Mouse (Mus musculus): ENCODE data around the gene Atg16l1. TPM values are rescaled to one million over a fixed set of nuclear protein-coding genes. Genes with fewer than 3 reads are reported as not detected.

The Atg16l1 gene
- 10 to 100 TPM; 59.9 to 64.5 TPM for total RNA-seq (2021)
- long read RNA-seq, transcript Atg16l1-203 (19 exons, 3,102 nt) = major isoform, 33 of 58 reads
- long read RNA-seq, transcript Atg16l1-201 (18 exons, 3,130 nt) = minor isoform, 7 of 58 reads
- long read RNA-seq, partial matches to known transcripts = 6 of 58 reads
- long read RNA-seq, other reads (novel, unspliced or antisense) = 8 of 58 reads

- DNase-seq (ENCODE audit: low spot score in 2 of 2) = peak; percentile 92 to 95
Measured at GRCm38 (mm10) chr1:87755641-87756470, at the start of gene Atg16l1. TSS of gene Atg16l1 (plus strand) at chr1:87755870.

DNA sequence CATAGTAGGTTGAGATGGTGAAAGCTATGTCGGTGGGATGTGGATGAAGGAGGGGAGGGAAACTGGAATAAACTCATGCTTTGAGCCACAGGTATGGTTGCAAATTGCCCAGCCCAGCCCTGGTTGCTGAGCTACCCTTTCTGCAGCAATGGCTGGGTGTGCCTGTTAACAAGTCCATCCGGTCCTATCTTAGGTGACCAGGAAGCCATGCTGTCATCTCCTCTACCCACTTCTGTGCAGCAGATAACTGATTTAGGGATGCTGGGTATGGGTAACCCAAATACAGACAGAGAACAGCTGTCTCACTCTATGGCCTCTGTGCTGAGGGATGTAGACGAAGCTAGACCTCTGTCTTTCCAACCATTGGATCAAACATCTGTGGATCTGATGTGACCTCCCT, 49.3 kb upstream of the Atg16l1 start:
- no peak for DNase-seq (ENCODE audit: low spot score in 2 of 2)

DNA sequence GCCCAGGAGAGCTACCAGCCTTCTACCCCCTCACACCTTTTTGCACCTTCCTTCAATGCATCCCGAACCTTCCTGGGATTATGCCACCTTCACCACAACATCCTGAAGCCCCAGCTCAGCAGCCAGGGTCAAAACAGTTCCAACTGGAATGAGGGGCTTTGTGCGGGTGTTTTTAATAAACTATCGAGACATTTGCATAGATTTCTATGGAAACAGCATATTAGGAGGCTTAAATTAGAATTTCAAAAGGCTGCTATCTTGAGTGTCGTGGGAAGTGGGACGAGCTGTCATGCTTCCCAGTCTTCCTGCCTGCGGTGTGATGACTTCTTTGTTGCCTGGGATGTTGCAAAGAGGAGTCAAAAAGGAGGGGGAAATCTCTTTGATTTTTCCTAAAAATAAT, 46.6 kb upstream of the Atg16l1 start:
- DNase-seq (ENCODE audit: low spot score in 2 of 2) = no peak

GRCm38 (mm10) chr1:87709661-87710270, 45.9 kb upstream of the Atg16l1 start:
- no peak for DNase-seq (ENCODE audit: low spot score in 2 of 2)

DNA sequence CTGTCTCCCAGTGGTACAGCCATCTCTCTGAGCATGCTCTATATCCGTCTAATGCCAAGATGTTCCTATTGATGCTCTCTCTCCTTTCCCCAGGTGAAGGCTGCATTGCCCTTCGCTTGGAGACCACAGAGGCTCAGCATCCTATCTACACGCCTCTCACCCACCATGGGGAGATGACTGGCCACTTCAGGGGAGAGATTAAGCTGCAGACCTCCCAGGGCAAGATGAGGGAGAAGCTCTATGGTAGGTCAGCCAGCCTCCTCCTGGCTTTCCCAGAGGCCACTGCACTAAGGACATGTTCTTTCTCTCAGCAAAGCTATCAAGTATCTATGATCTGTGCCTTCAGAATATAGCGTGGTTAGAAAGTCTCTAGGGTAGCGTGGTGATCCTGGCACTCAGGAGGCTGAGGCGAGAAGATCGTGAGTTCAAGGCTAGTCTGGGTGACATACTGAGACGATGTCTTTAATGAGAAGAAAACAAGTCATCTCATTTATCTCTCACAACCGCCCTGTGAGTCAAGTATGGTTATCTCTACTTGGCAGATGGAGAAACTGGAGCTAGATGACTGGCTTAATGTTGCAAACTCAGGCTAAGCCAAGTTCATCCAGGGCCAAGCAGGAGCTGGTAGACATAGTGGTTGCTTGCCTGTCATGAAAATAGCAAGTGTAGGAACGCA, 43.6 kb upstream of the Atg16l1 start:
- DNase-seq (ENCODE audit: low spot score in 2 of 2) = no peak

DNA sequence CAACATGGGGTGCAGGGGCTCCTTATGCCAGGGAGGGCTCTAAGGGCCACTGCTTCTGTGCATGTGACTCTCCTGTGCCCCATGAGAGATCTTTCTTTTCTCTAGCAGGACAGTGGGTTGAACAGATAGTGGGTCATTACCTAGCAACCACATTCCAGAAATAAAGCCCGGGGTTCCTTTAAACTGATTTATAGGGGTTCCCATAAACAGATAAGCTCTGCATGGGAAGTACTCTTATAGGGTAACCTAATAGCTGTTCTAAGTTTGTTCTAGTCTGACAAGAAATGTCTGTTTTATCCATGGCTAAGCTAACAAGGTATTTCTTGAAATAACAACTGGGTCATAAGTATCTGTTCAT, 43.1 kb upstream of the Atg16l1 start:
- DNase-seq (ENCODE audit: low spot score in 2 of 2) = no peak

DNA sequence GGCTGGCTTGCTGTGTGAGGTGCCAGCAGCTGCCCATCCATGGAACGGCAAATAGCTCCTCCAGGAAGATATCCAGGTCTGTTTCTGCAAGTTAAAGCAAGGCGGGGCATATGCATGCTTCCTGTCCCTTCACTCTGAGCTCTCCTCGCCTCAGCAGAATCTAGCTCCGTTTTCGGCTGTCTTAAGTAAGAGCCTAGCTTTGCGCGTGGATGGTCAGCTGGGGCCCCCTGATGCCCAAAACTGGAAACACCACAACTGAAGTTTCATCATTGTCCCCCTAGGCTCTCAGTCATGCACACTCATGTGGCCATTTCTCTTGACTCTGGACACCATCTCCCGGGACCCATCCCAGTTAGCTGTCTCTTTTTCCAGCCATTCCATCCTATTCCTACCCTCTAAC, 34.3 kb upstream of the Atg16l1 start:
- DNase-seq (ENCODE audit: low spot score in 2 of 2) = peak; percentile 65 to 70

- no peak for DNase-seq (ENCODE audit: low spot score in 2 of 2)
Measured at GRCm38 (mm10) chr1:87722081-87722480, 33.6 kb upstream of the Atg16l1 start.

DNA sequence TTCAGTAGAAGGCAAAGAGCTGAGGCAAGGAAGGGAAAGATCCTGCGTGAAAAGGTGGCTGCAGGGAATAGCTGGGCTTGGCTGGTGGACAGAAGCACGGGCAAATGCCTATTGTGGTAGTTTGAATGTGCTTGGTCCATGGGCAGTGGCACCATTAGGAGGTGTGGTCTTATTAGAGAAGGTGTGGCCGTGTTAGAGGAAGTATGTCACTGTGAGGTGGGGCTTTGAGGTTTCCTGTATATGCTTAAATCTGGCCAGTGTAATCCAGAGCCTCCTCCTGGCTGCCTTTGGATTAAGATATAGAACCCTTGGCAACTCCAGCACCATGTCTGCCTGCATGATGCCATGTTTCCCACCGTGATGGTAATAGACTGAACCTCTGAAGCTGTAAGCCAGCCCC, 32.3 kb upstream of the Atg16l1 start:
- no peak for DNase-seq (ENCODE audit: low spot score in 2 of 2)

GRCm38 (mm10) chr1:87729070-87729469, 26.6 kb upstream of the Atg16l1 start:
- DNase-seq (ENCODE audit: low spot score in 2 of 2) = no peak

- no peak for DNase-seq (ENCODE audit: low spot score in 2 of 2)
Measured at GRCm38 (mm10) chr1:87729850-87730249, 25.8 kb upstream of the Atg16l1 start.

GRCm38 (mm10) chr1:87730271-87730670, 25.4 kb upstream of the Atg16l1 start:
- no peak for DNase-seq (ENCODE audit: low spot score in 2 of 2)

DNA sequence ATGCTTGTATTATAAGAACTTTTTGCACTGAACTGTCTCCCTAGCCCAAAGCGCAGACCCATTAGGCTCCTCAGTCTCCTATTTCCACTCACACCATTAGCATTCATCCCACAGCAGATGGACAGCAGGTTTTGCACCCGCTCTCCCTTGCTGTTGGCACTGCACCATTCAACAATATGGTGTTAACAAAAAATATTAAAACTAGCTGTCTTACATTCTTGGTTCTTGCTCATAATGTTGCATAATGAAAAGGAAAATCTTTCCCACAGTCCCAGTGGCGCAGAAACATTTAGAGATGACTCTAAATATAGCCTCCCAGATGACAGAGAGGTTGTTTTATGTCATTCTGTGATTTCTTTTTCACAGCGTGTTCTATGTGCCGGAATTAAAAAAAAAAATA, 22.5 kb upstream of the Atg16l1 start:
- no peak for DNase-seq (ENCODE audit: low spot score in 2 of 2)

DNA sequence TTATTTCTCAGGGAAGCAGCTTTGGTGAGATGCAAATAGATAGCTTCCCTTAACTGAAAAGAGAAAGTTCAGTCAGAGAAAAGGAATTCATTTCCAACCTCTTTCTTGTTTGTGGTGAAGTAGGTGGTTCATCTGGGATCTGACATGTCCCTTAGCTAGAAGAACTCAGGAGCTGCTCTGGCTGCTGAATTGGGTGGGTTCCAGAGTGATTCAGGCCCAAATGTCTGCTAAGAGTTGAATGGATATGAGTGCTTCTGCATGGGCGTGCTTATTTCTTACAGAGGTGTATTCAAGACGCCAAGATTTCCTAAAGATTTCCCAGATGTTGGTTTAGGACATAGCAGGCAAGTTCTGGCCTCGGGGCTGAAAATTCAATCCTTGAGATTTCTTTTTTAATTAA, 21.5 kb upstream of the Atg16l1 start:
- DNase-seq (ENCODE audit: low spot score in 2 of 2) = no peak

DNA sequence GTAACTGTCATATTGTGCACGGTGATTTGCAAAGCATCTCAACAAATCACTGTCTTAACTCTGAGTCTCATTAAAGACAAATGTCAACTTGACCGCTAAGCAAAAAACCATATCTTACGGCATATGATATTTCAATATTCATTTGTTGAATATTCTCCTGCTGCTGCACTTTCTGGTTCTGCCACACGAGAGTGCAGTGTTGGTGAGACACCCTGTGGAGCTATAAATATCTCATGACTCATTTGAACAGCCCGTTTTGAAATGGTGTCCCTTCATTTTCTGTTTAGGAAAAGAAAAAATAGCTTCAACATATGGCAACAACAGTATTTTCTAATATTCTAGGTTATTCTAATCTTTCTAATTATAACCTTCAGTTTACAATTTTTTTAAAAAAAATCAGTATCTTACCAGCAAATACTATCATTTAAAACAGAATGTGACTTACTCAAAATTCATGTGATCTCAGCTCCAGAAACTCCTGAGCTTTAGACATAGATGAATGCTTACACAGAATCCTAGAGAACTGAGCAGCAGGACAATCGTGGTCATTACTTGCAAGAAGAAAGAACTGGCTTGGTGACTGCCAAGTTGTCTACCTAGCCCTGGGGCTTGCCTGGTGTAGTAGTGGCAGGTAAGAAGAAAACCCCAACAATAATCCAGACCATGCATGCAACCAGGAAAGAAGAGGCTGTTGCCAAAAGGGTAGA, 14.9 kb upstream of the Atg16l1 start:
- no peak for DNase-seq (ENCODE audit: low spot score in 2 of 2)

DNA sequence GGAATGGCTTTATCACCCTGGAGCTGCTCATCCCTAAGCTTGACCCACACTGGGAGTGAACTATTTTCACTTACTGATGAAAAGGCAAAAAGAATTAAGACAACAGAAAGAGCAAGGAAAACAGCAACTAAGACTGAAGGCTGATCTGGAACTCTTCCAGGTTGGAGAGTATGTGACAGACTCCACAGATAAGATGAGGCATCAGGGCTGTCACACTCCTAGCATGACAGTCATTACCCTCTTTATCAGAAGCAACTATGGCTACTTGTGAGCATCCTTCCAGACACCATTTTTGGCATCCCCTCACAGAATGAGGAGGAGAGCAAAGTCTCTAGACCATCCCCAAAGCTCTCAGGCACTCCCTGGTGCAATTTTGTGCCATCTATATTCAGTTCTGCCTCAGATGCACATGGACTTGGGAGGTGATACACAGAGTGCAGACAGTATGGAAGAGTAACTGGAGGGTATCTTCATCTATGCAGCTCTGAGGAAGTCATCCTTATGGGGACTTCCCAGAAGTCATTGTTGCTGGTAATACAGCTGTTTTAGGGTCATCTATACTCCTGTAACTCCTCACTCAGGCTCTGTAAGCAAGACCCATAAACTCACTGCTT, 6.2 kb upstream of the Atg16l1 start:
- DNase-seq (ENCODE audit: low spot score in 2 of 2) = no peak

DNA sequence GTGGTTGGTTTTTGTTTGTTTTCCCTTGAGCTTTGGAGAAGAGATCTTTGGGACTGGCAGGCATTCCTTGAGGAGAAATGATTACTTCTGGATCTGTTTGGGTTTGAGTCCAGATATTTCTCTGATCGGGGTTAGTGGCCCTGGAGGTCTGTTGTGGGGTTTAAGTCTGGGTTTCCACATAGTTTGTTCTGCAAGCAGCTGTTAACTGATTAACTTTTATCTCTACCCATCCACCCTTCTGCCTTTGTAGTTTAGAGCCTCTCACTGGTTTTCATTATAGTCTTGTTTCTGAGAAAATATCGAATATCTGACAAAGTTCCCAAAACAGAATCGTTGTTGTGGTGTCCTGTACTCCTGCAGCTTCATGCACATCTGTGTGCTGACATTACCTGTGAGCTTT, 8.2 kb downstream of the Atg16l1 start:
- no peak for DNase-seq (ENCODE audit: low spot score in 2 of 2)

GRCm38 (mm10) chr1:87765741-87766140, 10.1 kb downstream of the Atg16l1 start:
- no peak for DNase-seq (ENCODE audit: low spot score in 2 of 2)

- DNase-seq (ENCODE audit: low spot score in 2 of 2) = no peak
Measured at GRCm38 (mm10) chr1:87766233-87766632, 10.6 kb downstream of the Atg16l1 start.

GRCm38 (mm10) chr1:87769263-87769662, 13.6 kb downstream of the Atg16l1 start:
- no peak for DNase-seq (ENCODE audit: low spot score in 2 of 2)

- no peak for DNase-seq (ENCODE audit: low spot score in 2 of 2)
Measured at GRCm38 (mm10) chr1:87770486-87770885, 14.8 kb downstream of the Atg16l1 start.
